Mouse (Mus musculus) forebrain, embryonic 14.5 days (tissue): ENCODE measurements around the gene Zfp683. TPM values are rescaled to one million over a fixed set of nuclear protein-coding genes. Genes with fewer than 3 reads are reported as not detected.

Source experiments
- ATAC-seq: fragments of 200-750 bp; cut with Nextera tagmentation; 2 replicates; pipeline ENCODE4 v1.8.0; 2017; ENCODE audit warnings: mild to moderate bottlenecking, moderate library complexity
- DNase-seq: peaks from one replicate; pipeline ENCODE4 v3.0.0-alpha.2; 2015; ENCODE audit warnings: low spot score
- H3K27ac ChIP-seq: fragments of 300-500 bp; sonication (generic); 2 replicates; pipeline ENCODE4 v1.5.1; 2014; ENCODE audit warnings: low read depth, mild to moderate bottlenecking, control low read depth, low read length, moderate library complexity
- H3K27me3 ChIP-seq: fragments of 300-500 bp; sonication (generic); replicated peaks from 2 replicates; pipeline ENCODE4 v1.6.1; 2014; ENCODE audit warnings: low read length, control low read depth, mixed read lengths; ENCODE audit not compliant: control insufficient read depth, insufficient read depth
- H3K36me3 ChIP-seq: fragments of 300-500 bp; sonication (generic); 2 replicates; pipeline ENCODE4 v1.6.1; 2014; ENCODE audit warnings: low read length, control low read depth; ENCODE audit not compliant: control insufficient read depth, insufficient read depth
- H3K4me1 ChIP-seq: fragments of 300-500 bp; sonication (generic); 2 replicates; pipeline ENCODE4 v1.6.1; 2014; ENCODE audit warnings: antibody characterized with exemption, low read length, control low read depth; ENCODE audit not compliant: control insufficient read depth, insufficient read depth
- H3K4me2 ChIP-seq: fragments of 300-500 bp; sonication (generic); 2 replicates; pipeline ENCODE4 v1.6.1; 2014; ENCODE audit warnings: mild to moderate bottlenecking, control low read depth, low read length
- H3K4me3 ChIP-seq: fragments of 300-500 bp; sonication (generic); 2 replicates; pipeline ENCODE4 v1.5.1; 2014; ENCODE audit warnings: low read depth, low read length, control low read depth
- H3K9ac ChIP-seq: fragments of 300-500 bp; sonication (generic); 2 replicates; pipeline ENCODE4 v1.6.1; 2014; ENCODE audit warnings: mild to moderate bottlenecking, low read length, control low read depth, moderate library complexity
- H3K9me3 ChIP-seq: fragments of 300-500 bp; sonication (generic); replicated peaks from 2 replicates; pipeline ENCODE4 v1.6.1; 2016; ENCODE audit warnings: low read length, control low read depth, mixed read lengths; ENCODE audit not compliant: control insufficient read depth
- WGBS: fragments of 180-500 bp; shearing (Covaris S2); extraction: QIAGEN DNeasy Blood & Tissue Kit; methylation state at CpG from one replicate; pipeline ENCODE4 v1.1.7; 2014; 5-methylcytosine and 5-hydroxymethylcytosine counted together
- polyA plus RNA-seq: library from polyadenylated mRNA; unstranded; fragments of >200 nt; fragmentation: Nextera tagmentation; extraction: Ambion mirVana; gene quantifications from 2 replicates; pipeline ENCODE4 v1.2.1, GENCODE M21; 2014

Gene Zfp683
- polyA plus RNA-seq, 1 experiment from 2014 or later: not detected

- Histone ChIP-seq H3K27me3 (no peaks in the 10 kb centered on the region), H3K4me3 (no peak overlapping the region), H3K36me3 (no peaks in the 10 kb centered on the region), H3K9me3 (no peaks in the 10 kb centered on the region), H3K4me2 (no peak overlapping the region), H3K27ac (no peak overlapping the region), H3K4me1 (no peaks in the 10 kb centered on the region), H3K9ac (no peak overlapping the region)
- no peak for ATAC-seq
- WGBS: 71% methylated on average over 6 of the region's 6 CpGs
- peak; percentile 11 for DNase-seq
Measured at GRCm38 (mm10) chr4:134092382-134093288, 39.0 kb downstream of the Zfp683 start.

- no peak overlapping the region for H3K4me2 ChIP-seq
- WGBS: 91% methylated on average over 7 of the region's 7 CpGs
- DNase-seq (no peak), ATAC-seq (no peak)
- H3K4me3 ChIP-seq: no peak overlapping the region
- H3K9ac ChIP-seq: no peak overlapping the region
- H3K27me3 ChIP-seq: no peaks in the 10 kb centered on the region
- H3K27ac ChIP-seq: no peak overlapping the region
- H3K4me1 ChIP-seq: no peaks in the 10 kb centered on the region
- H3K36me3 ChIP-seq: no peaks in the 10 kb centered on the region
- no peaks in the 10 kb centered on the region for H3K9me3 ChIP-seq
Measured at GRCm38 (mm10) chr4:134094004-134094564, 40.4 kb downstream of the Zfp683 start.

- Histone ChIP-seq H3K27me3 (no peaks in the 10 kb centered on the region), H3K27ac (no peak within 1 kb of the TSS), H3K4me1 (no peaks in the 10 kb centered on the region), H3K4me3 (no peak within 1 kb of the TSS), H3K9me3 (no peaks in the 10 kb centered on the region), H3K36me3 (no peaks in the 10 kb centered on the region), H3K9ac (no peak within 1 kb of the TSS), H3K4me2 (no peak within 1 kb of the TSS)
- DNase-seq (no peak), ATAC-seq (no peak)
- 71% methylated on average over 3 of the region's 3 CpGs for WGBS
Measured at GRCm38 (mm10) chr4:134094923-134095547, 41.4 kb downstream of the Zfp683 start, which contains the start of gene Cd52. Cd52 (minus strand) TSS chr4:134095082.

GRCm38 (mm10) chr4:134096120-134096519 lies 42.5 kb downstream of the Zfp683 start:
- Histone ChIP-seq H3K27me3 (no peaks in the 10 kb centered on the region), H3K9me3 (no peaks in the 10 kb centered on the region), H3K4me3 (no peak overlapping the region), H3K27ac (no peak overlapping the region), H3K4me1 (no peaks in the 10 kb centered on the region), H3K4me2 (no peak overlapping the region), H3K9ac (no peak overlapping the region), H3K36me3 (no peaks in the 10 kb centered on the region)
- DNase-seq (no peak), ATAC-seq (no peak)
- WGBS: 83% methylated on average over 3 of the region's 3 CpGs

GRCm38 (mm10) chr4:134097015-134097608 lies 43.5 kb downstream of the Zfp683 start:
- 84% methylated on average over 5 of the region's 5 CpGs for WGBS
- Histone ChIP-seq H3K36me3 (no peaks in the 10 kb centered on the region), H3K9me3 (no peaks in the 10 kb centered on the region)

GRCm38 (mm10) chr4:134098628-134099027 lies 45.0 kb downstream of the Zfp683 start:
- no peak for ATAC-seq
- DNase-seq: no peak
- H3K27me3 ChIP-seq: no peaks in the 10 kb centered on the region
- no peaks in the 10 kb centered on the region for H3K4me1 ChIP-seq
- no peak overlapping the region for H3K4me2 ChIP-seq
- 81% methylated on average over 8 of the region's 8 CpGs for WGBS
- H3K9ac ChIP-seq: no peak overlapping the region
- H3K27ac ChIP-seq: no peak overlapping the region
- no peaks in the 10 kb centered on the region for H3K36me3 ChIP-seq
- no peaks in the 10 kb centered on the region for H3K9me3 ChIP-seq
- no peak overlapping the region for H3K4me3 ChIP-seq

More at GRCm38 (mm10) chr4:134097015-134097608, 43.5 kb downstream of the Zfp683 start:
- Histone ChIP-seq H3K4me1 (no peaks in the 10 kb centered on the region), H3K27me3 (no peaks in the 10 kb centered on the region), H3K27ac (no peak overlapping the region), H3K9ac (no peak overlapping the region), H3K4me2 (no peak overlapping the region), H3K4me3 (no peak overlapping the region)
- ATAC-seq: no peak
- no peak for DNase-seq

GRCm38 (mm10) chr4:134100245-134100644 lies 46.6 kb downstream of the Zfp683 start:
- Histone ChIP-seq H3K36me3 (no peaks in the 10 kb centered on the region), H3K4me3 (no peak overlapping the region), H3K9ac (no peak overlapping the region), H3K27me3 (no peaks in the 10 kb centered on the region), H3K4me2 (no peak overlapping the region), H3K27ac (no peak overlapping the region), H3K9me3 (no peaks in the 10 kb centered on the region), H3K4me1 (no peaks in the 10 kb centered on the region)
- ATAC-seq (no peak), DNase-seq (no peak)
- 83% methylated on average over 4 of the region's 4 CpGs for WGBS

GRCm38 (mm10) chr4:134101979-134102741 lies 48.5 kb downstream of the Zfp683 start, which contains the start of gene Ubxn11:
Ubxn11 (plus strand) TSS chr4:134102570.
- ATAC-seq: peak; percentile 99
- Histone ChIP-seq H3K27me3 (no peaks in the 10 kb centered on the region), H3K9me3 (no peaks in the 10 kb centered on the region), H3K36me3 (no peaks in the 10 kb centered on the region), H3K27ac (no peak within 1 kb of the TSS), H3K9ac (peak within 1 kb of the TSS; percentile 63), H3K4me1 (no peaks in the 10 kb centered on the region), H3K4me3 (peak within 1 kb of the TSS; percentile 70), H3K4me2 (peak within 1 kb of the TSS; percentile 62)
- peak; percentile 97 for DNase-seq
- WGBS: 17% methylated on average over 34 of the region's 34 CpGs
